Mouse (Mus musculus) heart, adult 9 months (tissue): ENCODE data around the gene Spsb4.

Source experiments
- DNase-seq, 2 experiments: peaks; one replicate each; pipeline ENCODE4 v3.0.0; 2022; ENCODE audit warnings: low spot score in 2 of 2

Spsb4 gene

DNA sequence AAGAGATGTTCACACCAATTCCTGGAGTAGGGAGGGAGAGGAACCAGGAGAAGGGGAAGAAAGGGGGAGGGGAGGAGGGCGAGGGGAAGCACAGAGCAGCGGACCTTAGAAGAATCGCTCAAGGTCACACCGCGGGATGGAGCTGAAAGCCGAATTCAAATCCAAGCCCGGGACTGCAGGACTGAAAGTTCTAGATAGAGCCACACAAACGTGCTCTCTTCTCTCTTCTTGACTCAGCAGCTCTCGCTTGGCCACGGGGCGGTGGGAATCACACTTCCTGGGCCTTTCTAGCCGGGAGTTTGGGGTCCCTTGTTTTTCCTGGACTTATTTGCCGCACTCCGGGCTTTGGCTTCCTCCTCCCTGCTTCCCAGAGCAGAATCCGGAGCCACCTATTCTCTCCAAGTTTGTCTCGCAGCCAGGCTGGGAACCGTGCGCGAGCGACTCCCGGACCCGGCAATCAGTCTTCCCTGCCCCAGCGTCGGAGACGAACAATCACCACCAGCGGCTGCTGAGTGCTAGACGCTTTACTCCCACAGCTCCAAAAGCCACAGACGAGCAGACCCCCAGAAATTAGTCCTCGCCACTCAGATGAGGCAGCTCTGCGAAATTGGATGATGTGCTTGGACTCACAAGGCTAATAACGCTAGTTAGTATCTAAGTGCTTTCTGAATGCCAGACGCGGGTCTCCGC, 1.4 kb downstream of the Spsb4 start:
- peak in 1 of 2 experiments; percentile 17 for DNase-seq

DNA sequence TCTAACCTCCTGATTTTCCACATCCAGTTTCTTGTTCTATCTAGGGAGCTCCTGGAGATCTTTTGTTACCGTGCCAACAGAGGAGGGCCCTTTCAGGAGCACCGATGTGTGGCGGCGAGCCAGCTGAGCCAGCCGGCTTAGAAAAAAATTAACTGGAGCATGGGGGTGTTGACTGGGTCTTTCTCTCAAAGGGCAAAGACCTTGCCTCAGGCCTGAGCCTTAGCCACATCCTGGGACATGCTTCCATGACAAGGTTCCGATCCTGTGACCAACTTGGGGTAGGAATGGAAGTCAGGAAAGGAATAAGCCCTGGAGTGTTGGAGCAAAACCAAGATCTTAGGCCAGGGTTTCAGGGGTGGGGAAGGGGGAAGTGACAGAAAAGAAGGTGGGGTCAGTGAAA, 2.9 kb downstream of the Spsb4 start:
- DNase-seq: no peak

DNA sequence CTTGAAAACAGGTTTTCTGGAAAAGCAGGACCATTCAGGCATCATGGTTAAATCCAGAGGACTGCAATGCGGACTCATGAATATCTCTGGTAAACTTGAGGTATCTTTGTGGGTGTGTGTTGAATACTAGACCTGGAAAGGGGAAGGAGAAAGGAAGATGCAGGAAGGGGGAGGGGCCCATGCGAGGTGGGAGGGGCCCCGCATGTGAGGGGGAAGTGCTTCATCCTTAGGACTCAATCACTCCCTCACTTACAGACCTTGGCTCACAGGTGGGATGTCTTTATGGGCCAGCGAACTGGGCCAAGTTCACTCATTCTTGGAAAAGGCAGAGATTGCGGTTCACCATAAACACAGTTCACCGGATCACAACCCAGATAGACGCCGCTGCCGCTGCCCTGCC, 4.9 kb downstream of the Spsb4 start:
- DNase-seq: no peak

- no peak for DNase-seq
Observed at GRCm38 (mm10) chr9:97013153-97013552, 5.5 kb downstream of the Spsb4 start.

GRCm38 (mm10) chr9:97011454-97012195, 7.0 kb downstream of the Spsb4 start:
- DNase-seq: no peak

- DNase-seq: no peak
Observed at GRCm38 (mm10) chr9:97010447-97010846, 8.2 kb downstream of the Spsb4 start.

DNA sequence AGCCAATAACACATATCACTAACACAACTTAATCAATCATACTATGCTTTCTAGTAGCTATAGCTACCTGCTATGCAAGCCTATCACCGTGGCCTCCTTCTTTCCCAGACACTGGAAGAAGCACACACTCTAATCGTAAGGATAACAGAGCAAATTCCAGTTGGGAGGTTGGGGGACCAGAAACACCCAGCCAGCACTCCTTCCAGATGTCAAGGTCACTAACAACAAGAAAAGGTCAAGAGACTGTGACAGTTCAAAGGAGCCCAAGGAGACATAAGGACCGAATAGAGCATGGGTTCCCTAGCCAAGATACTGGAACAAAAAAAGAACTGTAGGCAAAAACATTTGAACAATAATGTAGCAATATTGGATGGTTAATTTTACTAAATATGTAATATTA, 13.9 kb downstream of the Spsb4 start:
- no peak for DNase-seq

DNA sequence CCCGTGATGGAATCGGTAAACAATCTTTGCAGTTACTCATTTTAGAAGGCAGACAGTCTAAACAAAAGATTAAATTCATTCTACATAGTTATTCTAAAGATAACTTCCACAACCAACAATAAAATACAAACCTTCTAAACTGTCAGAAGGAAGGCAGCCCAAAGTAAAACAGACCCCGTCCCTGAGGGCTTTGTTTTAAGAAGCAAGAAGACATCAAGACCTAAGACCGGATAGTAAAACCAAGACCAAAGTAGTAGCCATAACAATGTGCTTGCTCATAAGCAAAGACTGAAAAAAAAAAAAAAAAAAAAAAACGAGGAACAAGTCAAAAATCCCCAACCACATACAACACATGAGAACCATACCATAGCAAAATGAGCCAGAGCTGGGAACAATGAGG, 15.5 kb downstream of the Spsb4 start:
- DNase-seq: no peak

DNA sequence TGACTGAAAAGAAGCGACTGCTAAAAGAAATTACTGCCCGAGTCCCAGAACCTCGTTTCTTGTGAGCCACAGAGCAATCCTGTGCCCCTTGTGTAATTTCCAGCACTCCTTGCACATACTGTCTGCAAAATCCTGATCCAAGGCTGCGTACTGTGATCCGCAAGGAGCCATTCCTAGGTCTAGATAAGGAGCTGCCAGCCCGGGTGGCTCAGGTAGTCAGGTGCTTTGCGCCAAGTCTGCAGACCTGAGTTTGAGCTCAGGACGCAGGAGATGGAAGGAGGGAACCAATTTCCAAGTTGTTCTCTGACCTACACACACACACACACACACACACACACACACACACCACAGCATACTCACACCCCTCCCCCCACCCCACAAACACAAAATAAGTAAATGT, 16.0 kb downstream of the Spsb4 start:
- DNase-seq: no peak

DNA sequence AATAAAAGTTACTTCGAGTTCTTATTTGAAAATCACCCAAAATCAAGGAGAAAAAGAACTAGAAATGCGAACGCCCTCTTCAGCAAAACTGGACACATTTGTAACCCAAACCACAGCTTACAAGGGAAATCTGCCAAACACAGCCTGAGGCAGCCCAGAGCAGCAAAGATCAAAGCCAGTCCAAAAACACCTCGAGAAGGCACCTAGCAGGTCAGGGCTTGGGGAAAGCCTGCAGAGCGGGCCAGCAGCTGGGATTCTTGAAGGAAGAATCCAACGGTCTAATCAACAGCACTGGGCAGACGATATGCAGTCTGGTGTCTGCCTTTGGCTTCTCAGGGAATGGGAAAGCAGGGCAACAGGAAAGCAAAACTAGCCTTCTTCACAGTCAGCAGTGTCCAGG, 16.6 kb downstream of the Spsb4 start:
- DNase-seq: no peak

DNA sequence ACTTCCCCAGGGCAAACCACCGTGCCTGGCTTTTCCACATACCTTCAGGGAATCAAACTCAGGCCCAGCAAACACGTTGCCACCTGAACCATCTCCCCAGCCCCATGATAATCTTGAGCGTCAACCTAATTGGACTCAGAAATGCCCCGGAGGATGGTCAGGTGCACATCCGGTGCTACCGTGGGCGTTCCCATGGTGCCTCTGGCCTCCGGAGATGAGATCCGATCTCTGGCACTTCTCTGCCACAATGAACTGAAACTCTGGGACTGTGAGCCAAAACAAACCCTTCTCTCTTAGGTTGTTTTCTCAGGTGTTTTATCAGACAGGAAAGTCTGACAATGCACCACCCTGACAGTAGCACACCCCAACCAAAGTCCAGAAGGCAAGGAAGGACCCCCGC, 17.2 kb downstream of the Spsb4 start:
- no peak for DNase-seq

DNA sequence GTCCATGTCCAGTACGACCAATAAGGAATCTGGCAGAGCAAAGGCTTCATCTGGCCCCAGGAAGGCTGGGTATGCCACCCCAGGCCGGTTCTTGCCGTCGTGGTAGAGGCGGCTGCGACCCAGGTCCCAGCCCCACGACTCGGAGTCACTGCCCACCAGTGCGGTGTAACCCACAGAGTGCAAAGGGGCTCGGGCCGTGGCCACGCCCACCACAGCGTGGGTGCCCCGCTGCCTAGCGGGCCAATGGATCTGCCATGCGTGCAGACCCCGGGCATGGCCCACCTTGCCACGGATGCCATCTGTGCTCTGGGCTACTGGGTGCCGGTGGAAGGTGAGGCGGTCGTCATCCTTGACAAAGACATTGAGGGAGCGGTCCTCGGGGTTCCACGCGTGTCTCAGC, 22.9 kb downstream of the Spsb4 start:
- no peak for DNase-seq

GRCm38 (mm10) chr9:96994733-96995132, 23.9 kb downstream of the Spsb4 start:
- no peak for DNase-seq

DNA sequence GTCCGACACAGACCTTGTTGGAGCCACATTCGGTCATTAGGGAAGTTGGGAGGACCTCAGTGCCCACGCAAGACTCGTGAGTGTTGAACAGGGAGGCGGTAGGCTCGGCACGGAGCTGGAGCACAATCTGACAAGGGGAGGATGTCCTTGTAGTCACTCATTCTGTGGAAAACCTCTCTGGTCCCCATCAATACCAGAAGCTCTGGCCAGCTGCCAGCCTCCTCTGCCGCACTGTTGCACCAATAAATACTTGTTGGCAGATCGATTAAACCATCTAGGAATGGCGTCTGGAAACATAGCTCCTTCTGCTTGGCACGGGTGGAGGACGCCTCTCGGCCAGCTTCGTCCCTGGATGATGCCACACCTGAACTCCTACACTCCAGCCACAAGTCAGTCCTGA, 27.5 kb downstream of the Spsb4 start:
- DNase-seq: no peak

DNA sequence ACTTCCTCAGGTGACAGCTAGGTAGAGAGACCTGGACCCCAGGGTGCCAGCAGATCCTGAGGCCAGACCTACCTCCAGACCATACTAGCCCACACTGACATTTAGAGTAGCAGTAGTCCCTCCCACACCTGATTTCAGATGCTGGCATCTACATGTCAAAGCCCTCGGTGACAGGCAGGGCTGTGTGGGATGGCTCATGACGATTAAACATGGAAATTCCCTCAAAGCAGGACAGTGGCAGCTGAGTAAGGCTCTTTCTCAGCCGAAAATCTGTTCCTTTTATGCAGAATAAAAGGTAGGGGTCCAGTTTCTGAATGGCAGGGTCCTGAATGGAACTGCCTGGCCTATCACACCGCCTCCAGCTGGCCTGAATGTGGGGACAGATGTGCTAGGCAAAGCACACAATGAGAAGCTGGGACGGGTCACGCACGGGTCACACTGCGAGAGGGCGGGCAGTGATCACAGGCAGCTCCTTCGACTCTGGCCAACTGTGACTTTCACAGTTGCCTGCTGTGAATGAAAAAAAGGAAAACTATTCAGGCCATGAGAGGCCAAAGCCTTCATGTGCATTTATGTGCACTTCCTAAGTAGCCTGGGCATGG, 29.2 kb downstream of the Spsb4 start:
- DNase-seq: peak; percentile 27 to 31

GRCm38 (mm10) chr9:96986797-96987473, 31.7 kb downstream of the Spsb4 start:
- DNase-seq: no peak

DNA sequence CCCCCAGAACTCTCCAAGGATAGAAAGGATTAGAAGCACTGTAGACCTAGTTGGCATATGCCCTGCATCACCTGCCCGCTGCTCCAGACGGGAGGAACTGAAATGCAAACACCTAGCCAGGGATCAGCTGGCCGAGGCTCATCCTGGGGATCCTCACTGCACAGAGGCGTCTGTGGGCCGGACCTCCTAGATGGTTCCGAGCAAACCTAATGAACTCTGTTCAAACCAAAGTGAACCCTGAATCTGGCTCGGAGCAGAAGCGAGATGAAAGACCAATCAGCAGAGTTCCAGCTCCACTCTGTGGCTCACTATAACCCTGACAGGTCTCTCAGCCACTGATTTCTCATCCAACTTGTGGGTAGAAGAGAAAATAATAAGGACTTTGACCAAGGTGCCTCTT, 34.6 kb downstream of the Spsb4 start:
- DNase-seq: no peak

GRCm38 (mm10) chr9:96982940-96983339, 35.7 kb downstream of the Spsb4 start:
- DNase-seq: no peak

DNA sequence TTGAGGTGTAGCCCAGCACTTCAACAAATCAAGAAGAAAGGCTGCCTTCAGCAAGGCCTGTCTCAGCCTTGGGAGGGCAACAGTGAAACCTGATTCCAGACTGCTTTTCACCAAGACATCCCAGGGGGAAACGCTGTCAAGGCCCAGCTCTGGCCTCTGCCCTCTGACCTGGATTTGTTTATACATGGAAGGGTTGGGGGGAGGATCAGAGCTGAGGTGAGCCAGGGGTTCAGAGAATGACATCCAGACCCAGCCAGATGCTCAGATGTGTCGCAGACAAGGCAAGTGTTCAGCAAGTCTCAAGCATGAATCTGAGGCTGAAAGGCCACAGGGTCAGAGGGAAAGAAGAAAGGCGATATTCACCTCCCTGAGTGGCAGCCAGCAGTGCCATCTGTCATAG, 36.3 kb downstream of the Spsb4 start:
- no peak for DNase-seq

DNA sequence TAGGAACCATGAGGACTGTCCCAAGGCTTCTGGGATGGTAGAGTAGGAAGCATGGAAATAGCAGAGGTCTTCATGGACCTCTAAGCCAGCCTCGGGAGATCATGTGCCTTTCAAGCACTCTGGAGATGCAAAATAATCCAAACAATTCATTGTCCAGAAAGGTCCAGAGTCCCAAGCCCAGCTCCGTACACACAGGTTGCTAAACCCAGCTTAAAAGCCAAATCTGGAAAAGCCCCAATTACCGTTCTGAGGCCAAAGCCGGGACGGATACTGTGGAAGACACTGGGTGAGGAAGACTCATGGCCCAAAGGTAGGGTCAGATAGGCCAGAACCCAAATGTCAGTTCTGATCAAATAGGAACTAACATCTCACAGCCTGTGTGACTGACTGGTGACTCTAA, 36.8 kb downstream of the Spsb4 start:
- DNase-seq: no peak

- DNase-seq: no peak
Observed at GRCm38 (mm10) chr9:96981121-96981520, 37.5 kb downstream of the Spsb4 start.
